Comparison of ENCODE assay signal across 7 mouse cellular contexts in genomic region chr12:15535822-15536221, GRCm38 (mm10).
DNase-seq lines count a peak whose midpoint lies in the region; ATAC-seq and TF ChIP-seq lines count a peak whose summit lies in the region.

No protein-coding gene starts in this region.

- H3K27ac ChIP-seq in forebrain, postnatal 0 days (ENCODE audit: low read depth, low read length), result no peak overlapping the region
- H3K27ac ChIP-seq in hindbrain, embryonic 14.5 days, result no peak overlapping the region
- H3K27ac ChIP-seq in midbrain, postnatal 0 days (ENCODE audit: low read depth, low read length), result no peak overlapping the region

- intact Hi-C loops in left cerebral cortex, postnatal 14 days (cut with DNase I), result loop anchor here (2.0 to 10.0 kb wide), 3 partner anchors 279 to 996 kb away; no protein-coding TSS in a partner anchor

- ATAC-seq in Patski, result no peak
- ATAC-seq in forebrain, postnatal 0 days, result peak; percentile 74
- ATAC-seq in hindbrain, embryonic 14.5 days (ENCODE audit: low FRiP score), result peak; percentile 73
- ATAC-seq in midbrain, postnatal 0 days (ENCODE audit: low FRiP score), result peak; percentile 66; the same call in 1 of the 2 replicates

- no peak overlapping the region for H3K4me2 ChIP-seq in forebrain, postnatal 0 days (ENCODE audit: low read depth)
- no peak overlapping the region for H3K4me2 ChIP-seq in hindbrain, embryonic 14.5 days (replicated peaks)
- no peak overlapping the region for H3K4me2 ChIP-seq in midbrain, postnatal 0 days (ENCODE audit: low read depth, low read length, poor library complexity, severe bottlenecking)

- H3K27me3 ChIP-seq in Patski, result peaks cover 14% of the 10 kb centered on the region
- no peaks in the 10 kb centered on the region for H3K27me3 ChIP-seq in forebrain, postnatal 0 days (ENCODE audit: insufficient read depth, low read length)
- H3K27me3 ChIP-seq in hindbrain, embryonic 14.5 days (ENCODE audit: control insufficient read depth, insufficient read depth, low read length), result no peaks in the 10 kb centered on the region
- H3K27me3 ChIP-seq in midbrain, postnatal 0 days (ENCODE audit: insufficient read depth, low read length), result no peaks in the 10 kb centered on the region

- H3K9ac ChIP-seq in forebrain, postnatal 0 days, result no peak overlapping the region
- H3K9ac ChIP-seq in hindbrain, embryonic 14.5 days, result no peak overlapping the region
- H3K9ac ChIP-seq in midbrain, postnatal 0 days (replicated peaks; ENCODE audit: low read length, poor library complexity, severe bottlenecking), result no peak overlapping the region

- 4% methylated on average over 6 of the region's 6 CpGs for WGBS in forebrain, postnatal 0 days
- 5% methylated on average over 6 of the region's 6 CpGs for WGBS in hindbrain, embryonic 14.5 days
- WGBS in midbrain, postnatal 0 days, result 3% methylated on average over 6 of the region's 6 CpGs

- no peaks in the 10 kb centered on the region for H3K9me3 ChIP-seq in forebrain, postnatal 0 days (ENCODE audit: low read length)
- no peaks in the 10 kb centered on the region for H3K9me3 ChIP-seq in hindbrain, embryonic 14.5 days (ENCODE audit: control insufficient read depth, low read length)
- no peaks in the 10 kb centered on the region for H3K9me3 ChIP-seq in midbrain, postnatal 0 days (ENCODE audit: low read length)

- peak; percentile 58 for TF ChIP-seq CTCF in Patski (IDR thresholded peaks at IDR 0.05)
- TF ChIP-seq CTCF in forebrain, postnatal 0 days (IDR thresholded peaks at IDR 0.05; ENCODE audit: low read depth), result peak; percentile 90
- TF ChIP-seq CTCF in midbrain, postnatal 0 days (IDR thresholded peaks at IDR 0.05), result peak; percentile 91

- H3K4me1 ChIP-seq in forebrain, postnatal 0 days (ENCODE audit: insufficient read depth), result 0 out of 2 replicates have a peak, but pooled peaks cover 3% of the 10 kb centered on the region
- H3K4me1 ChIP-seq in hindbrain, embryonic 14.5 days (replicated peaks; ENCODE audit: control insufficient read depth, insufficient read depth, low read length), result no peaks in the 10 kb centered on the region; the same call in 1 of the 2 replicates
- no peaks in the 10 kb centered on the region for H3K4me1 ChIP-seq in midbrain, postnatal 0 days (ENCODE audit: insufficient read depth, low read length)

- in situ Hi-C loops in Patski (cut with MboI; ENCODE audit: low pct_unique_long_range_greater_than_20kb), result loop anchor here (5.0 kb wide), 1 partner anchor 1001 kb away; no protein-coding TSS in a partner anchor

- CTCF ChIA-PET in Patski (lab: Charles Lee), result interaction anchor here (1.0 to 1.2 kb wide), 2 partner anchors 10 to 997 kb away, joined by 4 to 10 read pairs; no protein-coding TSS in a partner anchor

- POLR2A ChIA-PET in Patski (lab: Charles Lee), result no interaction called here

- no peaks in the 10 kb centered on the region for H3K36me3 ChIP-seq in forebrain, postnatal 0 days (ENCODE audit: insufficient read depth)
- no peaks in the 10 kb centered on the region for H3K36me3 ChIP-seq in hindbrain, embryonic 14.5 days (replicated peaks; ENCODE audit: control insufficient read depth, insufficient read depth)
- H3K36me3 ChIP-seq in midbrain, postnatal 0 days (ENCODE audit: insufficient read depth, low read length), result no peaks in the 10 kb centered on the region

- H3K4me3 ChIP-seq in forebrain, postnatal 0 days (ENCODE audit: low read depth, low read length), result no peak overlapping the region
- H3K4me3 ChIP-seq in hindbrain, embryonic 14.5 days (replicated peaks; ENCODE audit: low read length), result no peak overlapping the region
- H3K4me3 ChIP-seq in midbrain, postnatal 0 days (ENCODE audit: low read depth, low read length), result no peak overlapping the region

- no peak for DNase-seq in Patski (ENCODE audit: low read depth, low spot score)
- peak; percentile 31 for DNase-seq in c-Kit-positive CD71-positive TER-119-positive erythroid progenitor cells, embryonic 14.5 days (ENCODE audit: low spot score)
- peak; percentile 88 for DNase-seq in forebrain, postnatal 0 days
- DNase-seq in hindbrain, embryonic 14.5 days (ENCODE audit: low spot score), result peak; percentile 94
- peak; percentile 85 to 93 for DNase-seq in left cerebral cortex, postnatal 14 days (ENCODE audit: low spot score in 2 of 2)
- DNase-seq in midbrain, postnatal 0 days (ENCODE audit: low spot score), result peak; percentile 90
- peak; percentile 43 to 83 for DNase-seq in spleen, postnatal 10 days (ENCODE audit: low spot score in 2 of 2)
